Mouse (Mus musculus) lung, postnatal 4 days (tissue): ENCODE measurements around the gene Olfr1201.

Experiments
- DNase-seq, 2 experiments: peaks; one replicate each; pipeline ENCODE4 v3.0.0; 2021

Olfr1201 gene

GRCm38 (mm10) chr2:88792736-88793135 is at the start of gene Olfr1201:
Olfr1201 (plus strand) TSS chr2:88793036.
- DNase-seq: no peak

GRCm38 (mm10) chr2:88743379-88743778 is 49.5 kb upstream of the Olfr1201 start:
- no peak for DNase-seq

- DNase-seq: no peak
Measured at GRCm38 (mm10) chr2:88751270-88751669, 41.6 kb upstream of the Olfr1201 start, which contains the start of gene Olfr1198. Olfr1198 (minus strand) TSS chr2:88751370.

- DNase-seq: no peak
Measured at GRCm38 (mm10) chr2:88760369-88760768, 32.5 kb upstream of the Olfr1201 start, which contains the start of gene Olfr1199. Olfr1199 (minus strand) TSS chr2:88760469.

- no peak for DNase-seq
Measured at GRCm38 (mm10) chr2:88770388-88770787, 22.4 kb upstream of the Olfr1201 start, which contains the start of gene Olfr1200. Olfr1200 (minus strand) TSS chr2:88770488.

- DNase-seq: no peak
Measured at GRCm38 (mm10) chr2:88814196-88814595, 21.4 kb downstream of the Olfr1201 start, which contains the start of gene Olfr1202. Olfr1202 (plus strand) TSS chr2:88814496.

GRCm38 (mm10) chr2:88829437-88829836 is 36.6 kb downstream of the Olfr1201 start, which contains the start of gene Olfr1205:
Olfr1205 (plus strand) TSS chr2:88829737.
- no peak for DNase-seq

GRCm38 (mm10) chr2:88838477-88838876 is 45.6 kb downstream of the Olfr1201 start:
- DNase-seq: no peak
